Mouse (Mus musculus) naive thymus-derived CD4-positive, alpha-beta T cell, adult 2 months (primary cell): Measurements from ENCODE around the gene Slc38a1.

Source experiments
- DNase-seq: peaks from one replicate; pipeline ENCODE4 v3.0.0-alpha.2; 2011; ENCODE audit warnings: low read depth

Slc38a1 gene

DNA sequence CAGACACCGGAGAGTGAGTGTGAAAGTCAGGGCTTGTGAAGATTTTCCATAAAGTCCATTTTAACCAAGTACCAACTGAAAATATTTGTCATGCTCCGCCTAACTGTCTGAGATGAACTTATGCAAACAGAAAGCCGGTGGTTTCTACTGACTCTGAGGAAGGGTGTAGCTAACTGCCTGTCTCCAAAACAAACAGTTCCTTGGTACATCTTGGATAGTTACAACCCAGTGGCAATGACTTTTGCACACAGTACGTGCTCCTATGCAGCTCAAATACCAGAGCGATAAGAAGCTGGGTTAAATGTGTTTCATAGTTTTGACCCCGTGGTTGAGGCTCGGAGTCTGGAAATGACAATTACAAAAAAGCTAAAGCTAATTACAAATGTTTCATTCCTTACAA lies 34.0 kb downstream of the Slc38a1 start:
- DNase-seq, result no peak

DNA sequence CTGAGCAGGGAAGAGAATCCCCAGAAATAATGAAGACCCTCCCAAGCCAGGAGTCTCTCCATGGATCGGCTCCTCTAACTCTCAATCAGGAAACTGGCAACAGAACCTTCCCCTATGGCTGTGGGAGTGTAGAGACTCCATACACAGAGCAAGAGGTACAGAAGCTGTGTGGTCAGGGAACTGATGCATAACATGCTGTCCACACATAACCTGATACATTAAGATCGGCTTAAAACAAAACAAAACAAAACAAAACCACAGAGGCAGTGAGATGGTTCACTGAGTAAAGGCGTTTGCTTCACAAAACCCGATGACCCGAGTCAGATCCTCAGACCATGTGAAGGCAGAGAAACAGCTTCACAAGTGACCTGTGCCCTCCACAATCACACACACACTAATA lies 35.3 kb downstream of the Slc38a1 start:
- DNase-seq, result no peak

DNA sequence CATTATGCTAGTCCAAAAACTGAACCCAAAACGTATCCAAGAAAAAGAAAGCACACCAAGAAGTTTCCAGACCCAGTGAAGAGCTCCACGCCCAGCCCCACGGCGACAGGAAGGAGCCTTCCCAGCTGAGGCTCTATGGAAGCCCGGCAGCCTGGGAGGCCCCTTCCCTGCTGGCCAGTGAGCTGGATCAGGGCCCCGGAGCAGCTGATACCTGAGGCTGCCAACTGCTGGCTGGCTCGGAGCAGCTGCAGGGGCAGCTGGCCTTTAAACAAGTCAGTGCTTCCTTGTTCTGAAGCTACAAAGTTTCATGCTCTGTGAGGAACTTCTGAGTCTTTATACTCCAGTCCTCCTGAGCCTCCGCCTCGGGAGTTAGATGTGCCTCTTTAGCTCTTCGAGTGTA lies 38.4 kb downstream of the Slc38a1 start:
- no peak for DNase-seq

DNA sequence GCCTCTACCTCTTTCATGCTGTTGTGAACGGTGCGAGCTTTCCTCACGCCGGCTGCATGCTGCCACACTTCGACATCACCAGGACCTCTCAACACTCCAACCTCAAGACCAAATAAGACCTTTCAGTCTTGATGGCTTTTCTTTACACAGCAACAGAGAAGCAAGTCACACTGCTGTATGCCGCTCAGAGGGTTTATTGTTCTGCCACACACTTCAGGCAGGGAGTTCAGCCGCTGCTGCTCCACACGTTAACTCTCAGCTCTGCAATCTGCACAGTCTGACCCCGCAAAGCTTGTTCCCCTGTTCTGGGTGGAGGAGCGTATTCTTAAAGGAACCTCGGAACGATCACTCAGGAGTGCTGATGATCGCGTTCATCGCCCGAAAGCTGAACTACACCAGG lies 40.7 kb downstream of the Slc38a1 start:
- DNase-seq, result no peak

DNA sequence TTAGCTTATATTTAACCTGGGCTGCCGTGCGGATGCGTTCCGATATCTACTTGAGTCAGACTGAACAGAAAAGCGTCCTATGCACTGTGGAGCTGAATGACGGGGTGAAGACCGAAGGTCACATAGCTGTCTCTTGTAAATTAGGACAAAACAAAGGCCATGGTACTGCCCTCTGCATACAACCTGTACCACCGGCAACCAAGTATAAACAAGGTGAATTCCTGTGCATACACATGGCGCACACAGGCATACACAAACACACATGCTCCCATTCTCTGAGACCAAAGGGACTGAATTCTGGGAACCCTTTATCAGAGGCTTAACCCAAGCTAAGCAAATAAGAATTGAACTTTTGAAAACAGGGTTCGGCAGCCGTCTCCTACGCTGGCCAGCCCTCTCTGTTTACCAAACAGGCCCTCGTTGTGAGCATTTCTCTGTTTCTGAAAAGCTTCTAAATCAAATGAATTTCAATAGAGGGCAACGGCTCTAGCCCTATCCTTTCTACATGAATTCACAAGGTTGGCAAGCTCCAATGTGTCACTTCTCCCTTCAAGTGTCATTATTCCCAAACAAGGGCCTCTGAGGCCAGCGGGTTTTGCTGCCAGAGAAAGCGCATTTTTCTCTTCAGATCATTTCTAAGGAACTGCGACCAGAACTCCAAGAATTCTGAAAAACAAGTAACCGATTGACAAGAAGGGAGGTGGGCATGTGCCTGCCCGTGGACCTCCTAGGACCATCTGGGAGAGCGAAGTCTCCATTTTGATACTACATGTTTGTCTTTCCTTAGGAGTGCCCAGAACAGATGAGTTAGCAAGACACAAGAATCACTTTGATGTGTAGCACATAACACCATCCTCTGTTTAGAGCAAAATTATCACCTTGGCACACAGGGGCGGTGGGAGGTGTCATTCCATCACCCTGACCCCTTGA lies 42.6 kb downstream of the Slc38a1 start:
- DNase-seq, result no peak

DNA sequence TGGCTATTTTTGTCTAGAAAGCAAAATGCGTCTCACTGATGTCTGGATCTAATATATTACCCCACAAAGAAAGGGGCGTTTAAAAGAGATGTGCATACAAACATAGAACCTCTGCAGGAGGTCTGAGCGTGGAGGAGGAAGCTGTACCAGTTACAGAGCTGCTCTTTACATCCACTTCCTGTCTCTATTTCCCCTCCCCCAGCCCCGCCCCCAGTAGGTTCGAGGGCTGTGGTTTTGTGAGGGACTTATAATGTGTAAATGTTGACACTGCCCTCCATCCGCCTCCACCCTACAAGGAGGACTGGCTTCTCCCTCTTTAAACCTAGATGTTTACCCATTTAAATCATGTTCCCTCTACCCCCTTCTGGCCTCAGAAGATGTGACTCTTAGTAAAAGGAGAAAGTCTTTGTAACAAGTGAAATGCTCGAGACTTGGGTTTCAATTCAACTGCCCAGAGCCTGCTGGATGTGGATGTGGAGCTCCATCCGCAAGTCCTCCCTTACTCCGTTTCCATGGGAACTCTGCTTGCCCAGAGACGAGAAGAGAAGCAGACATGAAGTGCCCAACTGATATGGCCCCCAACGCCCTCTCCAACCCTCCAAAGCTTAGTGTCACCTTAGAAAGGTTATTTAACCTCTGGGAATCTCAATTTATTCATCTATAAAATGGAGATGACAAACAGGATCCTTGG lies 43.7 kb downstream of the Slc38a1 start:
- DNase-seq, result peak; percentile 84

DNA sequence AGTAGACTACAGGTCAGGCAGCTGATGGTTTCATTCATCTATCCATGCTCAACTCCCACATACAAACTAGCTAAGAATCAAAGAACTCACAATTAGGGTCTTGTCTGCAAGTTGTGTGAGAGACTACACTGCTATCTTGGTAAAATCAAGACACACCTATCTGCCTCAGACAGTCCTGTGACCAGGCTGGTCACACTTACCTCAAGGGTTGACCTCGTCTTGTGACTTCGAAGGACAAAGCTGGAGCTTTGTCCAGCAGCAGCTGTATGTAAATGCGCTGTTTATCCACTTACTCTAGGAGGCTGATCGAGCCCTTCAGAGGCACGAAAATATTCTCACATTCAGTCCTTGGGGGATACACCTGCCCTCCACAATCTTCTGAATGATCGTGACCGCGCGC lies 45.6 kb downstream of the Slc38a1 start:
- DNase-seq, result no peak

DNA sequence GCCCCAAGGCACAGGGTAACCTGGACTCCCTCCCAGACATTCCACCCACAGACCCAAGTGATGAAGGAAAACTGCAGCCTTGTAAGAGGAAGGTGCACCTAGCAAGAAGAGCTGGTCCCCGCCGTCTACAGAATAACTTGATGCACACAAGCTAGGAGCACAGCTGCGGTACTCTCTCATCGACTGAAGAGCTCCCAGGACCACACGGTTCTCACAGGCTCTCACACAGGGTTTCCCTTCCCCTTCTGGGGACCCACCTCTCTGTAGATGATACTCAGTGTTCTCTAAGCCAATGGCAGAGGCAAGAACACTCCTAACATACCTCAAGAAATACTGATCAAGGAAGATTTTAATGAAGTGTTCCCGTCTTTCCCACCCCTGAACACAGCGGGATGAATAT lies 48.4 kb downstream of the Slc38a1 start:
- DNase-seq, result peak; percentile 20

DNA sequence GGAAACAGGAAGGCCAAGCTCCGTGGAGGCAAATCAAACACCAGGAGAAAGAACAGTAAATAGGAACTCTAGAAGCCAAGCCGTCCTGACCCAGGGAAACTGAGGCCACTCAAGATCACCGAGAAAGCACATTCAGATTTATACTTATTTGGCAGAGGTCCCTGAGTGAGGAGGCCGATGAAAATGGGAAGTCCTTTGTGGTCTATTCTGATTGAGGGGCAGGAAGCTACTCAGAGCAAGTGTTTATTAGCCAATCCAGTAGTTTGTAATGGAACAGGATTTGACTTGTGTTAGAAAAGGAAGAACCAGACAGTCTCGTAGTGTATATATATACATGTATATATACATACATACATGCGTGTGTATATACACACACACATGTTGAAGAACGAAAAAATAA lies 48.8 kb downstream of the Slc38a1 start:
- no peak for DNase-seq

DNA sequence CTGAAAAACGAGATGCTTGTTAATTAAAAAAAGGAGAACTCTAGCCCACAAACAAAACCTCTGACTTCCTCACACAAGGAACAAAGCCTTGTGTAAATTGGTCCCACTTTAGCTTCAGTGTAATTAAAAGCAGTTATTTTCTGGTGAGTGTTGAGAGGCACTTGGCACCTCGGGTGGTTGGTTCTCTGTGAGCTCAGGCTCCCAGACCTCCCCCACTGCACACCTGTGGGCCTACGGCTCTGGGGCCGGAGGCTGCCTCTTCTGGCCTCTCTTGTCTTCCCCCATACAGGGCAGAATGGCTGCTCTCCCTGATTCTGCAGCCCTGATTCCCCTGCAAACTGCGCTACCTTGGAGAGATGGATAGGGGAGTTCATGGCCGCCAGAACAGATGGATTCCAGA lies 49.3 kb downstream of the Slc38a1 start:
- no peak for DNase-seq

DNA sequence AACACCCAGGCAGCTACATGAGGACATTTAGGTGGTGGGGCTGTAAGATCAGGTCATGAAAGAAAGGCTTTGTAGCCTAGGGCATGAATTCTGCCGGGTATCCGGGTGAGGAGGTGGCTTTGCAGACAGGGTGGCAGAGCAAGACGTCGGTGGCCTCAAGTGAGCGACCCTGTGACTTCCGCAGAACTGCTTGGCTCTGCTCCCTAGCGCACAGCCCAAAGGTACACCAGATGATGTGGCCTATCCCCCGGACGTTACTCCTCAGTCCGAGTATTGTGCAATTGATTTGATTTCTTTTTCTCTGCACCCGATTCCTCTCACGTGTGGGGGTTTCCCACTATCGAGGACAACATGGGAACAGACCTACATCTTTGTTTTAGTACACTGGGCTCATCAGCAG lies 49.7 kb downstream of the Slc38a1 start:
- peak; percentile 46 for DNase-seq

DNA sequence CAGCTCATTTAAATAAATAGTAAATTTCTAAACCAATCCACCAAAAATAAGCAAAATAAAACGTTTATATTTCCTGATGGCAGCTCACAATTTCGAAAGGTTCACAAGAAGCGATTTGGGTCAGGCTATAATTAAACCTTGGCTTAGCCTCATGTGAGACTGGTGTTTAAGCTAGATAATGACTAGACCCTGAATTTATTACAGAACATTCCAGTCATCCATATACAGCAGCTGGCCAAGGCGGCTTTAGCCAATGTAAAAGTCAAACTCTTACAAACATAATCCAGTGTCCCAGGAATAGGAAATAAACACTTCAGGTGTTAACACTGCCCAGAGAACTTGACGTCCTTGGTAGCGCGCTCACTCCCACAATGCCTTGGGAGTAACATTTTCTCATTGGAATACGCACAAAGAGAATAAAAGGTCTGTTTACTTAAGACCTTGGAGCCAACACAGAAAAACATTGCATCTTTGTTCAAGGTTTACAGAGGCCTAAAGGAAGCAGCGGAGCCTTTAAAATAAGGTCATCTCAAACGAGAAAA lies 50.8 kb downstream of the Slc38a1 start:
- no peak for DNase-seq

DNA sequence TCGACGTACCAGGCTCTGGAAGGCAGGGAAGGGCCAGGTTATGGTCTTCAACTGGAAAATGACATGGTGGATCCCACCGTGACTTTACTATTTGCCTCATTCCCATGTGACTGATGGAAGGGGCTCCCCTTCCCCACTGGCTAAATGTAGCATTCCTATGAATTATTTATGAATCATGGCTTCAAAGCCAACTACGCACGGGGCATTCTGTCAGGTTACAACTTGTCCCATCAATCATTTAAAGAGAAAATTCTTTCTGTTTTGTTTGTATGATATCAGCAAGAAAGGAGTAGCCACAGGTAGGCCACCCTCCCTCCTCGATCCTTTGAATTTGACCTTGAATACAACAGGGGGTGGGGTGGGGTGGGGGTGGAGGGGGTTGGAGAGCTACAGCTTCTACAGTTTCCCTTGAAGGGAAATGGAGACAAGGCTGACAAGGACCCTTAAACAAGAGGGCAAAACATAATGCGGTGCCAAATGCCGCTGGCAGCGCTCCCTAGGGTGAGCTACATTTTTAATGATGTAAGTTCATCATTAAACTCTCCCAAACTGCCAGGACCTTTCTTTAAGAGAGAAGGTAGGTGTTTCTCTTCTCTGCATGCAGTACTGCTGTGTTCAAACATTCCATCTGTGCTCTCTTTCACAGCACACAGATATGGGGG lies 53.6 kb downstream of the Slc38a1 start:
- DNase-seq, result no peak

DNA sequence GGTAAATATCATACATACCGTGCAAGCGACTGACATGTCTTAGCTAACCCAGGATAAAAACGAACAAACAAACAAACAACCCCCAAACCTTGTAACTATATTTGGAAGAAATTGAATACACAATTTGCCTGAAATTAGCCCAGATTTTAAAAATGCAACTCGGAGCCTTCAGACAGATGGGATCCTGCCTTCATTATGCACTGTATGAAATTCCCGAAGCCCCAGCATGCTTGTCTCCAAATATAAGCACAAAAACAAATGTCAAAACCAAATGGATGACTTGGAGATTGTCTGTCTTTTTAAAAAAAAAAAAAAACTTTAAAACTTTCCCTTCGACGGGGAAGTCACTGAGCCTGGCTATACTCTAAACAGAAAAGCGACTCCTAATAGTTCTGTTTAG lies 54.7 kb downstream of the Slc38a1 start:
- DNase-seq, result no peak

DNA sequence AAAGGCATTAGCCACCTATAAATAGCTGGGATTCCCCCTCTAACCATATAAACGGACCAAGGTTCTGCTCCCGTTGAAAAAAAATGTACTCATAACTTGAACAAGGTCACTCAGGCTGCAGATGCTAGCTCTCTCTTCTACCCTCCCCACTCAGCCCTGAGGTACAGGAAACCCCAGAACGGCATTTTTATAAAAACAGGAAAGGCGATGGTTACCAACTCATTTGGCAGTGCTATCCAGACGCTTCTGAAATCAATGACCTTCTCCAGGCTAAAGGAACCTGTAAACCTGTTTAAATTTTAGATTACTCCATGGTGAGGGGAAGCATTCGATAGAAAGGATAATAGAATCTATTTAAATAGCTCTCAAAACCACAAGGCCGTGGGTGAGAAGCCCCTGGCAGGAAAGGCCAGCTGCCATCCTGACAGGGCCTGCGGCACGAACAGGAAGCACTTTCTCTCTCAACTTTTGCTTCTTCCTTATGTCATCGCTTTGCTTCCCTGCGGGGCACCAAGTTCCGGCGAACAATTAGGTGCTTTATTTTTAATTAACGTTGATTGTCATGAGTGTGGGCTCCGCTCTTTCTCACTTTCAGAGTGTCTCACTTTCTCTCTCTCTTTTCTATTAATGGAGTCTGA lies 59.2 kb downstream of the Slc38a1 start:
- peak; percentile 64 for DNase-seq

DNA sequence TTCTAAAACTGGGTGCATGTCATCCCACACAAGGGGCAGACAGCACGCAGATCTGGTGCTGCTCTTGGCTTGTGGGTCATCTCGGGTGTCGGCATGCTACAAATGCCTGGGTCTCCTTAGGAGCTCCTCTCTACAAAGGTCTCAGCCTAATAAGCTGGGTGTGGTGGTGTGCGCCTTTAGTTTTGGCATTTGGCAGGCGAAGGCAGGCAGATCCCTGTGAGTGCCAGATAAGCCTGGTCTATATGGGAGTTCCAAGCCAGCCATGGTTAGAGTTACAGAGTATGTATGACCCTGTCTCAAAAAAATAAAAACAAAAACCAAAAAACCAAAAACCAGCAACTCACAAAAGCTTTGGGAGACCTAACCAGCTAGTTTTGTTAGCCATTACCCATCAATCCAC lies 65.7 kb downstream of the Slc38a1 start:
- no peak for DNase-seq

DNA sequence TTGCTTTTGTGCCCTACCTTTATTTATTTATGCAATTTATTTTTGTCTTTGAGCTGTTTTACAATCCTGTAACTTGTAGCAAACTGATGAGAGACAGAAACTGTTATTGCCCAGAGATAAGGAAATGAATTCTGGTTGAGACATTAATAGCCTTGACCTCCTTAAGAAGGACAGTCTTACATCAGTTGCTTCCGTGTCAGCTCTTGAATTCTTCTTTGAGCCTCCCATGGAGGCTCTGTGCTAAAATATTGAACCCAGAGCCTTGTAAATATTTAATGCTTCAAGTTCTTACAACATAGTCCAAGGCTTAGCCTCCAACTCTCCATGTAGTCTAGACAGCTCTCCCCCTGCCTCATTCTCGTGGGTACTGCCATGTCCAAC lies 73.7 kb downstream of the Slc38a1 start:
- DNase-seq, result no peak

DNA sequence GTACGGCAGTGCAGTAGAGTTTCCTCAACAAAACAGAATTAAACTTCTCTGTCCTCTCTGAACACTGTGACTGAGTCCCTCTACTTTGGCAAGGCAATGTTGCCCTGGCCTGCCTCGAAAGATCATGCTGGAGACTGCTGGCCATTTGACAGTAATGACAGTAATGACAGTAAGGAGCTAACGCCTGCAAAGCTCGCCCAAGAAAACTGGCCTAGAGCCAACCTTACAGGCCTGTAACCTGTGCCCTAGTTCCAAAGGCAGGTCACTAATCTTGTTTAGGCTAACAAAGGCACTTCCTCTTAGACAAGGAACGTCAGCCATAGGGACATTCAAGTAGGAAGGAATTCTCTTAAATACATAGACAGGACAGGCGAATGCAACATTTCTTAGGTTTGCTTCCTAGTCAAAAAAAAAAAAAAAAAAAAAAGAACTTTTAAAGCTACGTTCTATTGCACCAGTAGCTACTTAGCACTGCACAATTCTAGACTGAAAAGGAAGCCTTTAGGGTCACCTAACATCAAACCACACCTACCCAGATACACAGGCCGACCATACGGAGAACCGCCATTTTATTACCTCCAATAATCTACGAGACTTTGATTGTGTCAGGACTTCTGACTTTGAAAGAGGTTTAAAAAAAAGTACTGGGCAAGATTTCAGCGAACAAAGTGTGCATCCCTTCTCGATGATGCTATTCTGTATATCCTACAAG lies 74.3 kb downstream of the Slc38a1 start:
- no peak for DNase-seq

DNA sequence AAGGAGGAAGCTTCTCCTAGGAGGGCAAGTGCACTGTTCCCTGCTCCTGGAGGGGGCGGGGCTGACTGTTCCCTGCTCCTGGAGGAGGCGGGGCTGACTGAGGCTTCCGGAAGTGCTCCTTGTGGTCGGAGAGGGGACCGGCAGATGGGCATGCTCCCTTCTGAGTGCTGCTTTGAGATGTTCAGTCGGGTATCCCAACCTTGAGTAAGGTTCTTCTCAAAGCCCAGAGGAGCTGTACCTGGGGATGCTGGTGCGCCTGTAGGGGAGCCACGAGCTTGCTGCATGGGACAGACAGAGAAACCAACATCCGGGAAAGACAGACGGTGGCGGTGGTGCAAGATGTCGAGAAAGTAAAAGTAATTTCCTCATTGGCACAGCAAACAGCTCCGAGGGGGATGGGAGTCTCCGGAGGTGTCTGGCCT lies 75.9 kb downstream of the Slc38a1 start:
- peak; percentile 60 for DNase-seq

DNA sequence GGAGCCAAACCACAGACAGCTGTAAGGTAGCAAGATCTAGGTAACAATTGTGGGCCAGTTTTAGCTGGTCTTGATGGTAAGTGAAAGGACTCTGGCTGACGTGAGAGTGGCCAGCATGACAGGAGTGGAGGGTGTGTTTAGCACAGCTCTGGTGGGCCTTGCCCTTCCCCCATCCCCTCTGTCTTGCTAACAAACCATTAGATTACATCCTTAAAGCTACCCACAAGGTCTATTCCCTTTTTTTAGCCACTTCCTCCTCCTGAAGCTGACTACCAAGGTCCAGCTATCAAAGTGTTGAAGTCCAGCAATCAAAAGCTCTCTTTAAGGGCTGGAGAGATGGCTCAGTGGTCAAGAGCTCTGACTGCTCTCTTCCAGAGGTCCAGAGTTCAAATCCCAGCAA lies 78.9 kb downstream of the Slc38a1 start:
- DNase-seq, result no peak

DNA sequence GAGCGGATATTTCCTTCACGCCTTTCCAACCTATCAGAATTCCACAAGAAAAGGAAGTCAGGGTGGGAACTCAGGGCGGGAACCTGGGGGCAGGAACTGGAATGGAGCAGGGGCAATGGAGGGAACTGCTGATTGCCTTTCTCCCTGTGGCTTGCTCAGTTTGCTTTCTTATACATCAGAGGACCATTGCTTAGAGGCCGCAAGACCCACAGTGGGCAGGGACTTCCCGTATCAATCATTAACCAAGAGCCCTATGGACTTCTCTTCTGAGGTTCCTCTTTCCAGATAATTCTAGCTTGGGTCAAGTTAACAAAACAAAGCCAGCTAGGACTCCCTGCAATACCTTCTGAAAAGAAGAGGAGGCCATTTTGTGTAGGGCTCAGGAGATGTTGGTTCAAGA lies 80.2 kb downstream of the Slc38a1 start:
- no peak for DNase-seq
